Mouse (Mus musculus) skeletal muscle tissue, adult 2 months (tissue): ENCODE data around the gene Tulp2.

ENCODE experiments used
- DNase-seq: peaks from one replicate; pipeline ENCODE4 v3.0.0-alpha.2; 2012; ENCODE audit warnings: low read depth, low spot score

Gene Tulp2

DNA sequence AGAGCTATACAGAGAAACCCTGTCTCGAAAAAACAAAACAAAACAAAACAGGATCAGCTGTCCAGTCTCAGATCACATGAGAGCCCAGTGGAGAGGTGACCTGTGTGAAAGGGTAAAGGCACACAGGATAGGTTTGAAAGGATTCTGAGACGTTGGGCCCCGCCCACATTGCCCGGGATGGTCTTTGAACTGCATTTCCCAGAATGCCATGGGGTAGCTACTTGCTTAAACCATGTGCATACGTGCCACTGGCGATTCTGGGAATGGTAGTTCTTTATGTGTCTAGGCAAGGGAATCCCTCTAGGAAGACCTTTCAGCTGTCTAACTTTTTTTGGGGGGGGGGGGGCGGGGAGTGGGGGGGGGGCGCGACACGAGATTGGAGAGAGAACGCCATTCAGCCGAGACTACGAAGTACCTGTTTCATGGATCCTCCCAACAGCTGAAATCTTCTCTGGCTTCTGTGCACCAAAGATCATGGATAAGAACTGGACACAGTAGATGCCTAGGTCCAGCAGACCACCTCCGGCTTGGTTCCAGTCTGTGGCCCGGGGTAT lies at the start of gene Tulp2:
TSS of gene Tulp2 (plus strand) at position 504 of the 554 bp plus-strand sequence.
- DNase-seq = no peak

DNA sequence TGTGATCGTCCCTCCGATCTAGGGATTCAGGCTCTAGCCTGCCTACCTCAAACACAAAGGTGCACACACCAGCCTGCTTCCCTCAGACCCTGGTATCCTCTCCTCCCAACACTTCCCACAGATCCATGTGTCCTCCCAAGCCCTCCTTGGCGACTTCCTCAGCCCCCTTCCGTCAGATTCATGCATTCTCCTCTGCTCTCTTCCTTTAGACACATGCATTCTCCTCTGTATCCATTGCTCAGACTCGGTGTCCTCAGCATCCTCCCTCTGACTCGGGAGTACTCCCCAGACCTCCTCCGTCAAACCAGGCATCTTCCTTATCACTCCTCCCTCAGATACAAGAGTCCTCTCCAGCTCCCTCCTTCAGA lies 47.9 kb upstream of the Tulp2 start:
- no peak for DNase-seq

DNA sequence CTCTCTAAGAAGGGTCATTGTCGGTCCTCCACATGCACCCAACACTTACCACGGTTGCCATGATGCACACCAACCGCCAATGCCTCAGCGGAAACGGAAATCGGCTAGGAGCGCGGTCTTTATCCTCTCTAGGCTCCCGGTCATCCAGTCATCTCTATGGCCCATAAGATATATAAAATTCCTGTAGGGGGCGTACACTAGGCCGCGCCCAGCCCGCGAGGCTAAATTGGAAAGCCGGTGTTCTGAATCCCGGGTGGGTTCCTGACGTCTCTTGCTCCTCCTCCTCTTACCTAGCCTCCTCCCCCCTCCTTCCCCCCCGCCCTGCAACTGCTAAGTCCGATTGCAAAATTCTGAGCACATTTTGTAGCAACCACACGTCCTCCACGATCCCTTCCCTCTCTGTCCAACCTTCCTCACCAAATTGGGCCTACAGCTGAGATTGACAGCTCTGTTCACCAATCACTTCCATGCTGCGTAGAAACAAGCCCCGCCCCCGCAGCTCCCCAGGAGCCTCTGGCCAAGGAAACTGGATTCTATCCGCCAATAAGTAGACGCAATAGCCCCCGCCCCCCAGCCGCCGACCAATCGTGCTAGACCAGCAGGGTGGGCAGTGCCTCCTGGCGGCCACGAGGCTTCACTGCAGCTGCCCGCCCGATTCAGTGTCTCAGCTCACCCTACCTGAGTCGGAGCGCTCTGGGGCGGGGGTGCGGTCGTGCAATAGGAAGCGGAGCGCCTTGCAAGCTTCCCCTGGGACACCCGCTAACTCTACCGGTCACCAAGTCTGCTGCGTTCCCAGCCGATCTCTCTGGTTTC lies 47.3 kb upstream of the Tulp2 start, which contains the start of gene Gys1:
TSS of gene Gys1 (plus strand) at position 642 of the 813 bp plus-strand sequence.
- peak; percentile 100 for DNase-seq

DNA sequence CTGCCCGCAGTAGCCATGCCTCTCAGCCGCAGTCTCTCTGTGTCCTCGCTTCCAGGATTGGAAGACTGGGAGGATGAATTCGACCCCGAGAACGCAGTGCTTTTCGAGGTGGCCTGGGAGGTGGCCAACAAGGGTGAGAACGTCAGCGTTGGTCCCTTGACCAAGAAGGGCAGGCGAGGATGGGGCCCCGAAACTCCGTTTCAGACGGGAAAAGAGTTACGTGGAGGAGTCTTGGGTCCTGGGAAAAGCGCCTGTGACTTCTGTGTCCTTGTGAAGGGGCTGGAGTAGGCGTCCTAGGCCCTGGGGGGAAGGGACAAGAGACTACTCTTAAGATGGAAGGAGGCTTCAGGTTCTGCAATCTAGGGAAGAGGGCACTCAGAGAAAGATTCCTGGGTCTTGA lies 46.6 kb upstream of the Tulp2 start:
- DNase-seq = no peak

DNA sequence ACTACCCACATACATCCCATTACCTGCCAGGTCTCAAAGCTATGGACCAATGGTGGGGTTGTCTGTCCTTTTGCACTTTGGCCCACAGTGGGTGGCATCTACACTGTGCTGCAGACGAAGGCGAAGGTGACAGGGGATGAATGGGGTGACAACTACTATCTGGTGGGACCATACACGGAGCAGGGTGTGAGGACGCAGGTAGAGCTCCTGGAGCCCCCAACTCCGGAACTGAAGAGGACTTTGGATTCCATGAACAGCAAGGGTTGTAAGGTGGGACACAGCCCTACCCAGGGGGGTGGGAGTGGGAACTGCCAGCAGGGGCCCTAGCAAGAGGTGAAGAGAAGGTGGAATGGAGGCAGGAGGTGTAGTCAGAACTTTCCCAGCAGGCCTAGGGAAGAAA lies 45.2 kb upstream of the Tulp2 start:
- no peak for DNase-seq

DNA sequence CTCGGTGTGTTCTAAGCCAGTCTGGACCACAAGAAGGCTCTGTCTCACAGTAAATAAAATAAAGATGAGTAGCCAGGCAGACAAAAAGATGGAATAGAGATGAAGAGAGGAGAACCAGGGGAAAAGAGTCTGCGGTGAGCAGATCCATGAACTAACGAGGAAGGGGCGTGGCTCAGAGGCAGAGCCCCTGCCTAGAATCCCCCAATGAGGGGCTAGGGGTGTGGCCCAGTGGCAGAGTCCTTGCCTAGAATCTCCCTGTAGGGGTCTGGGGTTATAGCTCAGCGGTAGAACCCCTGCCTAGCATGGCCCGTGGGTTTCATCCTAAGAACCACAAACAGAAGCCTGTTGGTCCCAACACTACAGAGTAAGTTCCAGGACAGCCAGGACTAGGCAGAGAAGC lies 44.6 kb upstream of the Tulp2 start:
- DNase-seq = no peak

DNA sequence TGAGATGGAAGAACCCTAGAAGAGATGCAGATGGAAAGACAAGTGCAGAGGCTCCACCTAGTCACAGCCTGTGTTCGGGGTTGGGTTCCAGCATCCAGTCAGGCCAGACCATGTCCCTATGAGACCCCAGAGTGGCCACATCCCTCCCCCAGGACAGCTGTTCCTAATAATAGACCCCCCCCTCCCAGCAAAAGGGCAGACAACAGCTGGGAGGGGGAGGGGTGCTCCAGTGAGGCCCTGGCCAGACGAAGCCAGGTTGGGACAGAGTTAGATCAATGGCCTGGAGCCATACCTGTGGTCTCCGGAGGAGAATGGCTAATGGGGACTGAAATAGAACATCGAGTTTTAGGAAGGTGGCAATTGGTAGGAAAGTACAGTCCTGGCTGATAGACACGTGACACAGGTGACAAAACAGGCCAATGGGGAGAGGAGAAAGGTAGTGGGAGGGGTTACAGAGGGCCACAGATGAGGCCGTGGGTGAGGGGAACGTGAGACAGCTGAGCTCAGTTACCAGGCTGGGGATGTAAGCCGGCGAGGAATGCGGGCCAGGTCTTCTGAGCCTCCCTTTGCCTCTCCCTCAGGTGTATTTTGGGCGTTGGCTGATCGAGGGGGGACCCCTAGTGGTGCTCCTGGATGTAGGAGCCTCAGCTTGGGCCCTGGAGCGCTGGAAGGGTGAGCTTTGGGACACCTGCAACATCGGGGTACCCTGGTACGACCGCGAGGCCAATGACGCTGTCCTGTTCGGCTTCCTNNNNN lies 44.0 kb upstream of the Tulp2 start, which contains the start of gene Ruvbl2:
TSS of gene Ruvbl2 (minus strand) at position 576 of the 756 bp plus-strand sequence.
- peak; percentile 91 for DNase-seq

DNA sequence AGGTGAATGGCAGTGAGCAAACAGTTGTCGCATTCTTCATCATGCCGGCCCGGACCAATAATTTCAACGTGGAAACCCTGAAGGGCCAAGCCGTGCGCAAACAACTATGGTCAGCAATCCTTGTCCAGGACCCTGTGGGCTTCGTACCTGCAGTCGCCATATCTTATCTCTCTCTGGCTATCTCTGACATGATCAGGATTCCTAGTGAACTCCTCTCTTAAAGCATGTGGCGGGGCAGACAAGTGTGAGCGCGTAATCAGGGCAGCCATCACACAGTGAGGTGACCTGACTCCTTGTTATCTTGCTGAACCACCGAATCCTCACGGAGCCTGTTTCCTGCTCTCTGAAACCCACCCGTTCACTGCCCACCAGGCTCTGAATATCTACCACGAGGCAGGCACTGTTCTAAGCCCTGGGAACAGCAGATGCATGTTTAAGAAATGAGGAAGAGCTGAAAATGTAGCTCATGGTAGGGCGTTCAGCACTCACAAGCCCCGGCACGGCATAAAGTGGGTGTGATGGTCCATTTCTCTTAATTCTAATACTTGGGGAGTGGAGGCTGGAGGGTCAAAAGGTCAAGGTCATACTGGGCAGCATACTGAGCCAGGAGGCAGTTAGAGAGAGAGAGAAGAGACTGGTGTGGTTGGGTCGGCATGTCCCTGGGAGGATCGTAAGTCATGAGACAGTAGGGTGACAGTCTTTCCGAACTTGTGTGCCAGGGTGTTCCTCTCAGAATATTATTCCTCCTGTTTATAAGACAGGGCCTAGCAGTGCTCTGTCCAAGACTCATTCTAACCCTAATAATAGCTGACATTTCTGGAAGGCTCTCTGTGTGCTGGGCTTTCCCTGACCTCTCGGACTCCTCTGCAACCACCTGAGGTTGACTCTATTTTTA lies 37.9 kb upstream of the Tulp2 start:
- DNase-seq = peak; percentile 85

DNA sequence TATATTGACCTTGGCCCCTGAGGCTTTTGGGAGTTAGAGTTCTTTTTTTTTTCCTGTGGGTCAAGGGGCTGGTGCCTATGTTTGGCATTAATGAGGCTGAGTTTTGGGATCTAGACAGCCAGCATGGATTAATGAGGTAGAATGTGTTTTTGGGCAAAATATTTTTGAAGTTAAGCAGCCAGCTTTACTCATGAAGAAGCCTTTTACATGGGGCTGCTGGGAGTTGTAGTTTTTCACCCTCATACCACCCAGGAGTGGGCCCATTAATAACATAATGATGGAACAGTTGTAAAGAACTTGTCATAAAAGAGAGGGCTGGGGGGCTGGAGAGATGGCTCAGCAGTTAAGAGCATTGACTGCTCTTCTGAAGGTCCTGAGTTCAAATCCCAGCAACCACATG lies 35.1 kb upstream of the Tulp2 start:
- no peak for DNase-seq

DNA sequence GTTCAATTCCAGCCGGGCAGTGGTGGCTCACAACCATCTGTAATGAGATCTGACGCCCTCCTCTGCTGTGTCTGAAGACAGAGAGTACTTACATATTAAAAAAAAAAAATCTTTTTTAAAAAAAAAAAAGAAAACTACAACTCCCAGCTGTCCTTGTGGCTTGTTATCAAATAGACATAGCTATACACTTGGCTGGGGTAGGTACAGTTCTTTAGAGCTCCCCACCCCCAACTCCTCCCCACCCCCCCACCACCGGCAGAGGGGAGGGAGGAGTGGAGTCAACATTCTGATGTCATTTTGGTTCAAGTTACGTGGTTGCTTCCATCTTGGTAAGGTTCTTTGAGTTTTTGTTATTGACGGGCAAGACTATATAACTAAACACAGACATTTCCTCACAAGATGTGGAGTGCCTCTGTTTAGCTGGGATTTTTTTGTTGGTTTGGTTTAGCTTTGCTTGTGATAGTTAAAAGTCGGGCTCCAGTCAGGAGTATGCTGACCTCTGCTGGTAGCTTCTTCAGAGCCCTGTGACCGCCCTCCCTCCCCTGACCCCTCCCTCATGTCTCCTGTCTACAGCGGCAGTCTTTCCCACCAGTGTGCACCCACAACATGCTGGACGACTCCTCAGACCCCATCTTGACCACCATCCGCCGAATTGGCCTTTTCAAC lies 34.2 kb upstream of the Tulp2 start:
- no peak for DNase-seq

DNA sequence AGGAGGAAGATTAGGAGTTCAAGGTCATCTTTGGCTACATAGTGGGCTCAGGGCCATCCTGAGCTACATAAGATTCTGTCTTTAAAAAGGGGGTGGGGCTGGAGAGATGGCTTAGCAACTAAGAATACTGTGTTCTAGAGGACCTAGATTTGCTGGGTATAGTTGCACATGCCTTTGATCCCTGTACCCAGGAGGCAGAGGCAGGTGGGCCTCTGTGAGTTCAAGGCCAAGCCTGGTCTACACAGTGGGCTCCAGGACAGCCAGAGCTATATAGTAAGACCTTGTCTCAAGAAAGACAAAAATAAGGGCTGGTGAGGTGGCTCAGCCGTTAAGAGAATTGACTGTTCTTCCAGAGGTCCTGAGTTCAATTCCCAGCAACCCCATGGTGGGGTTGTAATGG lies 31.7 kb upstream of the Tulp2 start:
- no peak for DNase-seq

DNA sequence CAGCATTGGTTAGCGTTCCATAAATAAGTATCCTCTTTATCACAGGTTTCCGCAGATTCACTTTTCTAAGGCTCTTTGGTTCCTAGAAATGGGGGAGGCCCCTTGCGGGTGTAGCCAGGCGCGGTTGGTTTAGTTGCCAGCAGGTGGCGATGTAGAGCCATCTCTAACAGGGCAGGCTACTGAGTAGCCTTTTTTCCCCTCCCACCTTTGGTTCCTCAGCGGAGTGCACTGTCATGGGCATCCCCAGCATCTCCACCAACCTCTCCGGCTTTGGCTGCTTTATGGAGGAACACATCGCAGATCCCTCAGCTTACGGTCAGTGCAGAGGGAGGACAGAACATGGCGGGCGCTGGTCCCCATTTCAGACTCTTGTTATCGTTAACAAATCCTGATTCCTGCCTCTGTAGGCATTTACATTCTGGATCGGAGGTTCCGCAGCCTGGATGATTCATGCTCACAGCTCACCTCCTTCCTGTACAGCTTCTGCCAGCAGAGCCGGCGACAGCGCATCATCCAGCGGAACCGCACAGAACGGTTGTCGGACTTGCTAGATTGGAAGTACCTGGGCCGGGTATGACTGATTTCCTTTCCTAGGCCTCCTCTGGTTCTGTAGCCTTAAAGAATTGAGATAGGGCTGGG lies 30.2 kb upstream of the Tulp2 start:
- no peak for DNase-seq

DNA sequence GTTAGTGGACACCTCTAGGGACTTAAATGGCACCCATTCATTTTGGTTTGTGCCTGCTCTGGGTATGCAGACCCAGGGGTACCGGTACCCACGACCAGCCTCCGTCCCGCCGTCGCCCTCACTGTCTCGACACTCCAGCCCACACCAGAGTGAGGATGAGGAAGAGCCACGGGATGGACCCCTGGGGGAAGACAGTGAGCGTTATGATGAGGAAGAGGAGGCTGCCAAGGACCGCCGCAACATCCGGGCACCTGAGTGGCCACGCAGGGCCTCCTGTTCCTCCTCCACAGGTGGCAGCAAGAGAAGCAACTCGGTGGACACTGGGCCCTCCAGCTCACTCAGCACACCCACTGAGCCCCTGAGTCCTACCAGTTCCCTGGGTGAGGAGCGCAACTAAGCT lies 26.7 kb upstream of the Tulp2 start:
- DNase-seq = no peak

DNA sequence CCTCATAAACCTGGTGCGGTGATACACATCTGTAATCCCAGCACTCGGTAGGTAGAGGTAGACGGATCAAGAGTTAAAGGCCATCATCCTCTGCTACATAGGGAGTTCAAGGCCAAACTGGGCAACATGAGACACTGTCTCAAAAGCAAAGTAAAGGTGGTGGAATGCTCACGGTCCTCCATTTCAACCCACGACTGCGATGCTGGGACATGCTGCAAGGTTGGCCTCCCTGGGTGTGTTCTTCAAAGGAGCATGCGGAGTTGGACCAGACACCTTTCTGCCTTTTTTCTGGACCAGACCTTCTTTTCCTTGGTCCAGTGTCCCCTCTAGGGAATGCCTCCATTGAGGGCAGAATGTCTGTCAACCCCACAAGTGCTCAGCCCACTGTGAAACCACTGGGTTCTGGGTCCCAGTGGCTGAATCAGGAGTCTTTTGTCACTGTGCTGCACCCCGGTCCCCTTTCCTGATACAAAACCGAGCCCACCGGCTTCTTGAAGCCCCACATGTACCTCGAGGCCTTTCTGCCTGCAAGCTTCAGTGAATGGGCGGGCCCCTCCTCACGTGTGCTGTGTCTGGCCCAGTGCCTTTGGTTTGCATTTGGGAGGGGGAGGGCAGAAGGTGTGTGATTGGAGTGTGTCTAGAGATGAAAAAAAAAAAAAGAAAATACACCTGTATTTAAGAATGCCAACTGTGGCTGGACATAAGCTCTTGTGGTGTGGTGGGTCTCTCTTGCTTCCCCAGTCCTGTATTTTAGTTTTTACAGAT lies 25.6 kb upstream of the Tulp2 start:
- no peak for DNase-seq

DNA sequence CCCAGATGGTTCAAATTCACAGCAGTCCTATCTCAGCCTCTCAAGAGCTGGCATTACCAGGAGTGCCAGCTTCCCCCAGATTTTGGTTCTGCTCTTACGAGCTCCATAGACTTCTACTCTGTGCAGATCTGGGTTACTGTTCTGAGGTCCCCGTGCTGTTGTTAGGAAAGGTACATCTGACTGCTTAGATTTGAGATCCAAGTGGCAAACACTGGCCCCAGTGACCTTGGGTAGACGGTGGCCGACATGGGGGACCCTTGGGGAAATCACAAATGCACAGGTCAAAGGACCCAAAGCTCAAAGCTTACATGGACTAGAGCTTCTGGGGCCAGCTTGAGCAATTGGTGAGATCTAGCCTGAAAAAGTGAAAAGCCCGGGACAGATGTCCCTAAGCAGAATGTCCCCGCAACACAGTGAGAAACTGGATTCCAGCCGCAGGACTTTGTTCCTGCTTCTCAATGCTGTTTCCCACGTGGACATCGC lies 24.9 kb upstream of the Tulp2 start:
- no peak for DNase-seq

DNA sequence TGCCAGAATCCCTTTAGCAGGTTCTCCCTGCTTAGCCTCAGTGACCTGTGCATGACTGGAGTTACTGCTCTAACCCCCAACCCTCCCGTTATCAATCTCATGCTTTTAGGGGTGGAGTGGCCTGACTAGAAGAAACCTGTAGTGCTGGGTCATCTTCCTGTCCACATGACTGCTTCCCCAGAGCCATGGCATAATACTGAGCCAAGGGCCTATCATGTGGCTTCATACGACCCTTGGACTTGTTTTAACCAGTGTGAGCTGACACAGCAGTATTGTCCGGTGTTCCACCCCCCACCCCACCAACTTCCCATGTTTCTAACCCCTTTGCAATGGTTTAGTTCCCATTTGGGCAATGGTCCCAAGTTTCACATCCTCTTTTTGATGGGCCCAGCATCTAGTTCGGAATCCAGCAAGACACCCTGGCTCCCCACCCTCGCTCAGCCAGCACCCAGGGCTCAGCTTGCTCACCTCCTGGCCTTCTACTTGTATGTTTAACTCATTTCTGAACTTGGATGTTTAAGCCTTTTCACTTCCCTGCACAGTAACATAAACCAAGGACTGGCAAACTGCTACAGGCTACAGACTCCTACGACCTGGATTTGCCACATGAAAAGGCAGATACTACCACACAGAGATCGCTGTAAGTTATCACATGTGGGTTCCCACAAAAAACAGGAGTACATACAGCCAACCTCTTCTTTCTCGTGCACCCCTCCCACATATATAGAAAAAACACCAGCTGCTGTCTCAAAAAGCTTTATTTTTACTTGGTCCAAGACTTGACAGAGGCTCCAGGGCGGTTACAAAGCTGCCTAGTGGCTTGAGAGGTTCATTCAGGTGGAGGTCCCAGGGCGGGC lies 24.2 kb upstream of the Tulp2 start:
- peak; percentile 84 for DNase-seq

DNA sequence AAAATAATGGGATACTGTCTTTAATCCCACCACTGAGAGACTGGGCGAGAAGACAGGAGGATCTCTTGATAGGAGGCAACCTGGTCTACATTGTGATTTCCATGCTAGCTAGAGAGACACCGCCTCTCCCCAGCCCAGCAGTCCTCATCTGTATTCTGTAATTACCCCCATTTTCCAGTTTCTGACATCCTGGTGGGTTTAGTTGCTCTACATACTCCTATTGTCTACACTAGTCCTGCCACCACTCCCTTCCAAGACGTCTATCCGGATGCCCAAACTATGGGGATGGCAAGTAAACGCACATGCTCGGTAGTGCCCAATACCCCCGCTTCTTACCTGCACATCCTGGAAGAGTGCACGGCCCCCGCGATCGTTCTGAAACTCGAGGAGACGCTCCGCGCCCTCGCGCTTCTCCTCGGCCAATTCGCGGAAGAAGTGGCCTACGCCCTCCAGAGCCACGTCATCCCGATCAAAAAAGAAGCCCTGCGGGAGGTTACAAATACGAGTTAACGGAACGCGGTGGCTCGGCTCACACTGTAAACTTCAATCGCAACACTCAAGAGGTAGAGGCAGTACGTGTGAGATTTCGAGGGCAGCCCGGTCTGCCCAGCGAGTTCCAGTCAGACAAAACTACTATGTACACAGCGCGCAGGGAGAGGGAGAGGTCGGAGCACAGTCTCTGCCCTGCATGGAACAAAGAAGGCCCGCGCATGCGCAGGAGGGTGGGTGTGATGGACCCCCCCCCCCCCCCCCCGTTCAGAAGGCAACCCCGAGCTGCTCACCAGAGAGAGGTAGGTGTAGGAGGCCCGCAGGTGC lies 22.7 kb upstream of the Tulp2 start:
- DNase-seq = peak; percentile 67
